8 mouse cellular contexts compared by ENCODE assay signal in the genomic region with DNA sequence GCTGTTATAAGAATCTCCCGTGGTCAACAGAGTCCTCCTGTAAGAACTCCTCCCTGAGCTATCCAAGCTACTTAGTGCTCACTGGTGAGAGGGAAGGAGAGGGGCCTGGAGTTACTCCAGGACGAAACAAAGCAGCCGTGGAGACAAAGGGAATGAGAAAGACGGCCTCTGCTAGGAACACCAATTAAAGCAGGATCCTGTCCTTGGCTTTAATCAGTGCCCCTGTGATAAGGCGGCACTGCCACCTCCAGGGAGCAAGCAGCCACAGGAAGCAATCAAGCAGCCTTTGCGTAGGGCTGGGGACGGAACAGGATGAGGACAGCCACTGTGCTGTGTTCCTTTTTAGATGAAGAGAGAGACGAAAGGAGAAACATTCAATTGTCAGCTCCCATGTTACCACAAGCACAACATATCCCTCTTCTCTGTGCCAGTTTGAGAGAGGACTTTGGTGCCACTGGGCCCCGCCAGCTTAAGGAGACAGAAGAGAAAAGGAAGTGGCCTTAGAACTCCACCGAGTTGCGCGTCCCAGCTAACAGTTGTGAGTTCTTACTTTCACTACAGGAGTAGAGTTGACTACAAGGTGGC.
DNase-seq lines count a peak whose midpoint lies in the region; ATAC-seq and TF ChIP-seq lines count a peak whose summit lies in the region.

No protein-coding gene starts in this region.

- no peaks in the 10 kb centered on the region for H3K9me3 ChIP-seq in kidney, embryonic 14.5 days (ENCODE audit: control insufficient read depth, low read length)

- 31% methylated on average over 12 of the region's 12 CpGs for WGBS in kidney, embryonic 14.5 days
- 5% methylated on average over 12 of the region's 12 CpGs for WGBS in small intestine, adult 2 months

- intact Hi-C loops in left cerebral cortex, postnatal 36 days (cut with DNase I) = no loop called here

- no peak for ATAC-seq in kidney, embryonic 14.5 days (ENCODE audit: low FRiP score, low TSS enrichment)

- H3K4me3 ChIP-seq in kidney, embryonic 14.5 days (ENCODE audit: low read length) = no peak overlapping the region
- peak overlapping the region; percentile 38 for H3K4me3 ChIP-seq in small intestine, adult 2 months (ENCODE audit: low read depth, low read length)

- H3K27ac ChIP-seq in kidney, embryonic 14.5 days (ENCODE audit: low read depth, low read length) = peak overlapping the region; percentile 95
- H3K27ac ChIP-seq in small intestine, adult 2 months (ENCODE audit: insufficient read depth, low read depth, low read length) = peak overlapping the region; percentile 71

- peak overlapping the region; percentile 36 for H3K4me2 ChIP-seq in kidney, embryonic 14.5 days (replicated peaks; ENCODE audit: low read depth, low read length)

- H3K27me3 ChIP-seq in kidney, embryonic 14.5 days (ENCODE audit: control insufficient read depth, insufficient read depth, low read length) = no peaks in the 10 kb centered on the region
- H3K27me3 ChIP-seq in small intestine, adult 2 months (ENCODE audit: control insufficient read depth, insufficient read depth, low read length) = no peaks in the 10 kb centered on the region

- TF ChIP-seq CTCF in small intestine, adult 2 months (IDR thresholded peaks at IDR 0.05; ENCODE audit: extremely low read depth, insufficient read length, insufficient replicate concordance, low read depth, low read length) = no peak

- H3K4me1 ChIP-seq in kidney, embryonic 14.5 days (ENCODE audit: control insufficient read depth, insufficient read depth, low read length) = peaks cover 79% of the 10 kb centered on the region
- peaks cover 20% of the 10 kb centered on the region for H3K4me1 ChIP-seq in small intestine, adult 2 months (ENCODE audit: control insufficient read depth, insufficient read depth, insufficient read length, low read length)

- peak; percentile 53 to 56 for DNase-seq in spleen, adult 18-20 months
- DNase-seq in spleen, adult 12 weeks (ENCODE audit: low spot score) = no peak
- DNase-seq in heart, adult 9 months (ENCODE audit: low spot score in 2 of 2) = peak; percentile 45 to 63
- DNase-seq in lung, postnatal 10 days = peak; percentile 47
- DNase-seq in left cerebral cortex, postnatal 36 days (ENCODE audit: low spot score in 2 of 2) = no peak
- DNase-seq in urinary bladder, postnatal 10 days (ENCODE audit: low spot score) = no peak

- H3K36me3 ChIP-seq in kidney, embryonic 14.5 days (ENCODE audit: control insufficient read depth, insufficient read depth, low read length) = peaks cover 3% of the 10 kb centered on the region; the same call in 1 of the 2 replicates
- H3K36me3 ChIP-seq in small intestine, adult 2 months (ENCODE audit: control insufficient read depth, insufficient read depth, low read length) = no peaks in the 10 kb centered on the region

- no peak for TF ChIP-seq POLR2A in small intestine, adult 2 months (IDR thresholded peaks at IDR 0.05; ENCODE audit: low read depth, low read length)

- H3K9ac ChIP-seq in kidney, embryonic 14.5 days (ENCODE audit: low read depth, low read length) = peak overlapping the region; percentile 44; the same call in 1 of the 2 replicates

Comparison
In these comparisons a context has a peak if more than half of its experiments do, and no peak if none do; other contexts are left out.
1. DNase-seq: peak in spleen, adult 18-20 months (2 of 2), heart, adult 9 months (2 of 2) and lung, postnatal 10 days (single experiment); none in spleen, adult 12 weeks (single experiment), left cerebral cortex, postnatal 36 days (0 of 2) and urinary bladder, postnatal 10 days (single experiment).